Mouse (Mus musculus) olfactory bulb, adult 2 months (tissue): ENCODE data around the gene Rab37. TPM values are rescaled to one million over a fixed set of nuclear protein-coding genes. Genes with fewer than 3 reads are reported as not detected.

Experiments
- H3K27ac ChIP-seq: fragments of 200-500 bp; 2 replicates; pipeline ENCODE4 v1.5.1; 2012; ENCODE audit warnings: low read depth, low read length; ENCODE audit not compliant: insufficient read depth
- H3K4me1 ChIP-seq: fragments of 200-500 bp; 2 replicates; pipeline ENCODE4 v1.6.1; 2012; ENCODE audit warnings: low read length; ENCODE audit not compliant: control insufficient read depth, insufficient read depth
- H3K4me3 ChIP-seq: fragments of 200-500 bp; 2 replicates; pipeline ENCODE4 v1.5.1; 2012; ENCODE audit warnings: mild to moderate bottlenecking, low read depth, low read length, moderate library complexity; ENCODE audit not compliant: insufficient read depth
- CTCF ChIP-seq: fragments of 200-500 bp; IDR thresholded peaks from 2 replicates; pipeline ENCODE4 v1.5.1; 2012; ENCODE audit warnings: low read depth, mild to moderate bottlenecking, low read length, moderate library complexity; ENCODE audit not compliant: insufficient read depth
- POLR2A ChIP-seq: fragments of 200-500 bp; IDR thresholded peaks from 2 replicates; pipeline ENCODE4 v1.6.1; 2012; ENCODE audit warnings: mild to moderate bottlenecking, low read depth, low read length, moderate library complexity; ENCODE audit not compliant: insufficient read depth
- WGBS: fragments of 180-500 bp; shearing (Covaris S2); methylation state at CpG from one replicate; pipeline ENCODE4 v1.1.7; 2018; 5-methylcytosine and 5-hydroxymethylcytosine counted together
- polyA plus RNA-seq: library from polyadenylated mRNA; stranded (reverse); fragments of >200 nt; gene quantifications from 2 replicates; pipeline ENCODE4 v1.2.4, GENCODE M21; 2012; ENCODE audit warnings: low replicate concordance; ENCODE audit not compliant: missing spikeins, insufficient read depth, insufficient read length

Rab37 gene
- polyA plus RNA-seq, 1 experiment: not detected

DNA sequence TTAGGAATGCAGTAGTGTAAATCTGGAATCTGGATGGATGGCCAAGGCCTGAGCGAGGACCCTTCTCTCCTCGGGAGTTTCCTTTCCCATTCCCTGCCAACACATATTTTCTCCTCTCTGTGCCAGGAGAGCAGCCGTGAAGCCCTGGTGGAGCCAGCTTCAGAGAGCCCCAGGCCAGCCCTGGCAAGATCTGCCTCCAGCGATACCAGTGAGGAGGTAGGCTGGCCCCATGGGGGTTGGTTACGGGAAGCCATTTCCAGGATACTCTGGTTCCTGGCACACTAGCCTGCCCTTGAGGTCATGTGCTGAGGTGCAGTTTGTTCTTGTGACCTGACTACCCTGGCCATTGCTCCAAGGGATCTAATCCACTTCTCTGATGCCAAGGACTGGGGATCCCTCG is 88.7 kb downstream of the Rab37 start:
- Histone ChIP-seq H3K27ac (no peak overlapping the region), H3K4me1 (peaks cover 16% of the 10 kb centered on the region), H3K4me3 (no peak overlapping the region)
- 53% methylated on average over 6 of the region's 6 CpGs for WGBS
- TF ChIP-seq POLR2A: no peak
- no peak for TF ChIP-seq CTCF

DNA sequence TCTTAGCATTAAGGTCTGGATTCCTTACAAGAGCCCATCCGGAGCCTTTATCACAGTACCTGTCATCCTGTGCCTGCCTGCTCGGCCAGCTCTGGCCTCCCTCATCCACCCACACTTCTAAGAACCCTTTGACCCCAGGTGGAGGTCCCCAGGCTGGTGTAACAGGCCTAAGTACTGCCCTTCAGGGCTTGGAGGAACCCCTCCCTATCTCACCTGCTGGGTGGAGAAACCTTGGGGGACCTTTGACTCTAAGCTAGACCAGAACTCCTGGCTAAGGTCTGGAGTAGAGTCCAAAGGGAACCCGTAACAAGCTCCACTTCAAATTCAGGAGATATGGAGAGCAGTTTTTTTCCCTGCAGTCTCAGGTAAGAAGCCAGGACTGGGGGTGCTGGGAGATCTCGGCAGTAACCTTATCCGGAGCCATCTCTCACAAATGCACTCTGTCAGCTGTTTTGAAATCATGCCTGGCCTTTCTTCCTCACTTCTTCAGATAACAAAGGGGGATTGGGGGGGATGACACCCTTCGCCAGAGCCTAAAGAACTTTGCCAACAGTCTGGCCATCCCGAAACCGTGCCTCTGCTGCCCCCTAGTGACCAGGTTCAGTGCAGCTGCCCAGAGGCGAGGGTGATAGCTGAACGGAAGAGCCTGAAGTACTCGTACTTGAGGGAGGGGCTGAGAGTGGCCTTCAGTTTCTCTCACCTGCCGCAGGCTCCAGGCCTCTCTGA is 90.8 kb downstream of the Rab37 start:
- TF ChIP-seq POLR2A (no peak), CTCF (peak; percentile 89)
- 27% methylated on average over 12 of the region's 12 CpGs for WGBS
- no peak overlapping the region for H3K4me3 ChIP-seq
- H3K27ac ChIP-seq: no peak overlapping the region
- H3K4me1 ChIP-seq: peaks cover 16% of the 10 kb centered on the region

DNA sequence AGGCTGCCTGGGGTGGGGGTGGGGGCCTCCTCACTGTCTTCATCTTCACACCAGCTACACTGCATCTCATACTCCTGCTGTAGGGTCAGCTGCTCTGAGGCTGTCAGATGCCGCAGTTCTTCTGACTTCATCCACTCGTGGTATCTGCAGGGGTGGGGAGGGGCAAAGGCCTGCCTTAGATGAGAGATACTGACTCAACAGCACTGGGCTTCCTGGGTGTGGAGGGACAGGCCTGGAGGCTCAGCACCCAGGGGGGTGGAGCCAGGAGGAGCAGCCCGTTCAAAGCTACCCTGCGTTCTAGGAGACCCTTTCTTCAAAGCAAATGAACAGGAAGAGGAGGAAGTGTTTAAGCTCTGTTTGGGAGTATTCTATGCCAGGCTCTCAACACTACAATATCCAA is 93.7 kb downstream of the Rab37 start:
- Histone ChIP-seq H3K4me1 (peaks cover 14% of the 10 kb centered on the region), H3K27ac (no peak overlapping the region), H3K4me3 (no peak overlapping the region)
- TF ChIP-seq POLR2A (no peak), CTCF (no peak)
- WGBS: 45% methylated on average over 4 of the region's 4 CpGs

DNA sequence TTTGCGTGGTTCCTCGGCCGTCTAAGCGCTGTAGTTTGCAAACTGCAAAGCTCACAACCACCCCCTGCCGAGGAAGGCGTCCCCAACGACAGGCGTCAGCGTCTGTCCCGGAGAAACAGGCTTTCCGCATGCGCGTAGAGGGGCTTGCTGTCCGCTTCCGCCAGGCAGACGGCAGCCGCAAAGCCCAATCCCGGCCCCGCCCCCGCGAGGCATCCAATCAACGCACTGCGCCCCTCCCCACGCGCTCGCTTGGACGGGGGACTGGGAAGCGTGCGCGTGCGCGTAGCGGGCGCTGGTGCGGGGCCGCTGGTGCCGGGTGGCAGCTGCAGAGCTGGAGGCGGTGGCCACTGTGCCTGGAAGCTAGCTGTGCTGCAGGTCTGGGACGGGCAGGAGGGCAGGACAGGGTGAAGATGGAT is 96.0 kb downstream of the Rab37 start, which contains the start of gene Tmem104:
TSS of gene Tmem104 (plus strand) at position 264 of the 416 bp plus-strand sequence.
- TF ChIP-seq POLR2A: peak; percentile 94
- TF ChIP-seq CTCF: no peak
- peak within 1 kb of the TSS; percentile 80 for H3K4me3 ChIP-seq
- peak within 1 kb of the TSS; percentile 74; the same call in 1 of the 2 replicates for H3K27ac ChIP-seq
- WGBS: under 1% methylated on average over 39 of the region's 39 CpGs
- H3K4me1 ChIP-seq: peaks cover 16% of the 10 kb centered on the region

DNA sequence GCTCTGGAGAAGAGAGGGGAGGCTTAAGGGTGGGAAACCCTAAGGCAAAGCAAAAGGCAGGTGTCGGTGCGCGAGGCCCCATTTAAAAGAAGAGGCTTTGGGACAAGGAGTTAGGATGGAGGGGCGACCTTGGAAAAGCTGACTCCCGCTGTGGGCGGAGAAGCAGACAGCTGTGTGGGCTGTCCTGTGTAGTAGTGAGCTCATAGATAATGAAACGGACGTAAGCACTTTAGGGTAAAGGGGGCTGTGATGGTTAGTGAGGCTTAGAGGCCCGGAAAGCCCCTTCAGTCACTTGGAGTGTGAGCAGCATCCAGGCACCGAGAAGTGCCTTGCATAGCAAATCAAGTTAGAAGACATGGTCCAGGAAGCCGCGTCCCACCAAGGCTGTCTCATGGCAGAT is 96.5 kb downstream of the Rab37 start, which contains the start of gene Nat9:
TSS of gene Nat9 (minus strand) at position 167 of the 400 bp plus-strand sequence.
- TF ChIP-seq CTCF (no peak), POLR2A (no peak)
- WGBS: 6% methylated on average over 12 of the region's 12 CpGs
- H3K27ac ChIP-seq: peak within 1 kb of the TSS; percentile 74; the same call in 1 of the 2 replicates
- H3K4me1 ChIP-seq: peaks cover 14% of the 10 kb centered on the region
- H3K4me3 ChIP-seq: peak within 1 kb of the TSS; percentile 80

GRCm38 (mm10) chr11:115188539-115189231 is 97.5 kb downstream of the Rab37 start:
- Histone ChIP-seq H3K4me3 (no peak overlapping the region), H3K27ac (no peak overlapping the region), H3K4me1 (peaks cover 14% of the 10 kb centered on the region)
- TF ChIP-seq CTCF (no peak), POLR2A (no peak)
- 84% methylated on average over 13 of the region's 13 CpGs for WGBS

- WGBS: 91% methylated on average over 6 of the region's 6 CpGs
- Histone ChIP-seq H3K4me1 (peaks cover 14% of the 10 kb centered on the region), H3K4me3 (no peak overlapping the region), H3K27ac (no peak overlapping the region)
- no peak for TF ChIP-seq POLR2A
- TF ChIP-seq CTCF: no peak
These were observed 98.1 kb downstream of the Rab37 start for GRCm38 (mm10) chr11:115189304-115189703.

DNA sequence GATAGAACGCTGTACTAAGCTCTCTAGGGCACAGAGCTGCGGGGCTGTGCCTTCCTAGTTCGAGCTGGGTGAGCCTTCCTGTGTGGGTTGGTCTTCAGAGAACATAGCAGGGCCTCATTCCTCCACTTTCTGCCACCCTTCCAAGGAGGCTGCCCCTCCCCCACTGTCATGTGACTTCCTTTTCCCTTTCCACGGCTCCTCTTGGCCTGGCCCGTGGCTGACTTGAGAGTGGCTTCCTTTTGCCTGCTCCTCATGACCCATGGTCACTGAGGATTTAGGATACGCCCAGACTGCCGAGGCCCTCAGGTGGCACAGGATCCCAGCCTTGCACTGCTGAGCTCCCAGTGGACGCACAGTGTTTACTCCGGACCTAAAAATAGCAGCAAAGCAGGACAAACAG is 100.9 kb downstream of the Rab37 start:
- WGBS: 67% methylated on average over 9 of the region's 9 CpGs

DNA sequence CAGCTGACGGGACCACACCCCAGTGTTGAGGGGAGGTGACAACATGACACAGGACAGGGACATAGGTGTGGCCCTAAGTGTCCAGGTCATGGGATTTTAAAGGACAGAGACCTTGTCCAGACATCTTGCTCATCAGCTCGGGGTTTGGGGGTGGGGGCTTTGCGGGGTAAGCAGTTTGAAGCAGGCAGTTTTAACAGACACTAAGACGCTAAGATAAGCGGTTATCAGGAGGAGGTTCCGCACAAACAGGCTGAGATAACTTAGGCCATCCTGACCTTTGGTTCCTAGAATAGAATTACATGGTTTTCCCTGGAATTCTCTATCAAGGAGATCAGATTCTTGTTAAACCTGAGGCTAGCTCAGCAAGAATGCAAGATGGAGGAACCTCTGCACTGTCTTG is 103.5 kb downstream of the Rab37 start:
- 94% methylated on average over 6 of the region's 6 CpGs for WGBS
- Histone ChIP-seq H3K4me1 (peaks cover 3% of the 10 kb centered on the region; the same call in 1 of the 2 replicates), H3K4me3 (no peak overlapping the region), H3K27ac (no peak overlapping the region)
- TF ChIP-seq POLR2A (no peak), CTCF (no peak)

More for the DNA sequence above, 100.9 kb downstream of the Rab37 start:
- TF ChIP-seq POLR2A: no peak
- TF ChIP-seq CTCF: no peak
- Histone ChIP-seq H3K27ac (no peak overlapping the region), H3K4me3 (no peak overlapping the region), H3K4me1 (peaks cover 12% of the 10 kb centered on the region)
